Mouse (Mus musculus) heart, adult 11 months (tissue): ENCODE measurements around the gene Gm6377.

ENCODE experiments used
- DNase-seq: peaks from one replicate; pipeline ENCODE4 v3.0.0; 2022

Gene Gm6377

DNA sequence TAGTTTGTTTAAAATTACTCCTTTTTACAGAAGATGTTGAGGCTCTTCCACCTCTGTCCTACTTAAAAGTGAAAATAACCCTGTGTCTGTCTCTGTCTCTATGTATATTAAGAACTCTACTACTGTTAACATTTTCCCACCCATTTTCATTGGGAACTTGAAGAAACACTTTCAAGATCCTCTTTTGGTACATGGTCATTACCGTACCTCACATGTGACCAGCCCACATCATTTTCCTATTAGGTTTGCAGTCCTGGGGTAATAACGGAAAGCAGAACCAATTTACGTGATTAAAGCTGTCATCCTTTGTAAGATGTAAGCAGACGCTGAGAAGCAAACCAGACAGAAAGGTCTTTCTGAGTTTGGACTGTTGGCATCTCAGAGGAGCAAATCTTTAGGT is at the start of gene Gm6377:
Gene Gm6377 (plus strand): TSS at position 289 of the 400 bp plus-strand sequence.
- peak; percentile 87 for DNase-seq

GRCm38 (mm10) chrX:109147108-109147507 is 49.4 kb upstream of the Gm6377 start:
- DNase-seq = no peak

DNA sequence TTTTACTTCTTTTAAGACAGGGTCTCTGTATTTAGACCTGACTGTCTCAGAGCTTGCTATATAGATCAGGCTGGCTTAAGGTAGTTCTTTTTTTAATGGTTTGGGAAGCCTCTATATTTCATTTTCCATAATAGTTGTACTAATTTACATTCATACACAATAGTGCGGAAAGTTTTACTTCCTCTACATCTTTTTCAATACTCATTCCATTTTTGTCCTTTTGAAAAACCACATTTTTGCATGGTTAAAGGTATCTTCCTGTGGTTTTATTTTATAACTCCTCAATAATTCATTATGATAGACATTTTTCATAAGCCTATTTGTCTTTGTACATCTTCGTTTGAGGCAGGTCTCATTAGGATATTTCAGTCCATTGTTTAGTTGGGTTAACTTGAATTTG is 45.3 kb upstream of the Gm6377 start:
- DNase-seq = no peak

DNA sequence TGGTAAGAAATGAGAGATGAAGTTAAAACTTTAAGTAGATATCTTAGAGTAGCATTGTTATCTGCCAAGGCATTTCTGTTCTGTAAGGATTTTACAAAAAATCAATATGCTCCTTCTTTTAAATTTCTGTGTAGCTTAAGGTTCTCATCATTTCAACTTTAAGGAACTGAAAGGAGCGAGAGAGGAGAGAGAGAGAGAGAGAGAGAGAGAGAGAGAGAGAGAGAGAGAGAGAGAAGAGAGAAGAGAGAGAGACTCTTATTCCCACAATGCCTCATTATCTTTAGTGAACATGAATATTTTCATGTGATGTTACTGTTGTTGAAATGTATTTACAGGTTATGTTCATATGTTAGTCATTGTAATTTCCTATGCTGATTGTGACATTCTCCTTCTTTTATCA is 36.2 kb upstream of the Gm6377 start:
- no peak for DNase-seq

DNA sequence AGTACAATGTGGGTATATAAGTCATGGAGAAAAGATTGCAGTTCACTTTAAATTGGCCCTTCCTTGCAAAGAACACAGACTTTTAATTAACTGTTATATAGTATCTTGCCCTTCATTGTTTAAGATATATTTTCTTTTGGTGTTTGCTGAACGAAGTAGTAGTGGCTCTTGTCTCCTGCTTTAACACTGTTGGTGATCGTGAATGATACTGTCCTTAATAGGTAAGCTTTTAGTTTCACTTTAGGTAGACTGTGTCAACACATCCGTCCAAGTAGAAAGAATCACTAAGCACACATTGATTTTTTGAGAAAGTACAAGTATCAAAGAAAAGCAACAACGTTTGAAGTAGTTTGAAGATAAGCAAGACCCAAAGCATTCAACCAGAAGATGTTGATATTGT is 35.7 kb upstream of the Gm6377 start:
- DNase-seq = no peak

DNA sequence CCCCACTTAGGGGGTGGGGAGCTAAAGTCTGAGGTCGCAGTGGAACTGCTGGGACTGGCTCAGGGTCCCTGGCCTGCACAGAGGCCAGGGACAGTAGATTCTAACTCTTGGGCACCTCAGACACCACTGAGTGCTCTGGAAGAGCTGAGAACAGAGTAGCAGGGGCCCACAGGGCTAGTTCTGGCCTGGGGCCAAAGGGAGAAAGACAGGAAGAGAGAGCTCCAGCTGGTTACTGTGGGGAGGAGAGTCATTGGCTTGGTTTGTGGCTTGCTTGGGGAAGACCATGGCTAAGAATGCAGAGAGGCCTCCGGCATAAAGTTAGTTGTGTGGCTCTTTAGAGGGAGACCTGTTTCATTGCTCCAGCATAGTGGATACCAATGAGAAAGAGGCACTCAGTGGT is 21.5 kb upstream of the Gm6377 start:
- DNase-seq = peak; percentile 87

DNA sequence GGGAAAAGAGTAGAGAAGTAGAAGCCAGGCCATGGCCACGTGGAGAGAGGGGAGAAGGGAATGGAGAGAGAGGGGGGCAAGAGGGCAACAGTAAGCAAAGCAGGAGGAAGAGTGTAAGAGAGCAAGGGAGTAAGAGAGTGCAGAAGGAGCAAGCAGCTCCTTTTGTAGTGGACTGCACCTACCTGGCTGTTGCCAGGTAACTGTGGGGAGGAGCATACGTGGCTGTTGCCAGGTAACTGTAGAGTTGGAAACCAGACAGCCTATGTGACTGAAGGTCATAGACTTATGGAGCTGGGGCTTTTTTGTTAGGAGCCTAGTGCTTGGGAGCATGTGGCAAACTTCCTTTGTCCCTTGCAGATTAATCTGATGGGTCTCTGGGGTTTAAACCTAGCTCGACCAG is 21.1 kb upstream of the Gm6377 start:
- no peak for DNase-seq

DNA sequence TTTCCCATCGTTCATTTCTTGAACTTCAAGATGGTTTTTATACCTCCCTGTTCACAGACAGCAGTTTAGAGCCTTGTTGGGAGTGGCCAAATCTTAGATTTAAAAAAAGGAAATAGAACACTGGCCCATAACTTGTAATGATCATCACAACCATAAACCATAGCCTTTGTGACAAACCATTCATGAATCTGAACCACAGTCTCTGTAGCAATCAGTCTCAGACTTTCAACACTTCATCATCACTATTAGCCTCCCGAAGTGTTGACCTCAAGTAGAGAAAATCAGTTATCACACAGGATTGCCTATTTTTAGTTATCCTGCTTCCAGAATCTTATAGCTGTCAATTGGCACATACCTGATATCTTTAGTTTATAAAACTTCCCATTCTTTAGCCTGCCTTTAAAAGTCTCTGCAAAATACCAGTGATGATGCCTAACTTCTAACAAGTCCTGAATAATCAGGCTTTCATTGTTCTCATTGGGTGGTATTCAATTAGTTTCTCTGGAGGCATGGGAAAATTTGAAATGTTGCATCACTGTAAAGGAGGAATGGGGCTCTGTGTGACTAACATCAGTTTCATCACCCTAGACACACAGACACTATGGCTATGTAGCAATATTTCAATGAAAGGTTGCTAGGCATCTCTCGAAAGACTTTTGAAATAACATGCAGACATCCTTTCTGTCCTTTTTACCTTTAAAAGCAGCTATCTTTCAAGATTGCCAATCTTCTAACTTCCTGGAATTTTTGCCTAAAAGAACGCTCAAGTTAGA is 11.7 kb upstream of the Gm6377 start:
- no peak for DNase-seq

DNA sequence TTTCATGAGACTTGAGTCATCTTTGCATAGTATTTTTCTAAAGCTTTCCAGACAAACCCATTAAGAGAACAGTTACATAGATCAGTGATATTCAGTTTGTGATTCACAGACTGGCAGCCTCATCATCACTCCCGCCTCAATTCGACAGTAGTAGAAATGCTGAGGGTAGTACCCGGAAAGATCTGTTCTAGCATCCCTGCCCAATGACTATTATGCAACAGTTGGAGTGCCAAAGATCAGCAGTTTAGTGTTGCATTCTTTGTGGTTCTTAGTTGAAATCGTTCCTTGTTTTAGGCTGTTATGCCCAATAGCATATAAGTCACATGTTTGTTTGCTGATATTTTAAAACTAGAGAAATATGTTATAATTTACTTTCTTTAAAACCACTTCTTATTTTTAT is 6.9 kb upstream of the Gm6377 start:
- DNase-seq = peak; percentile 84

- DNase-seq = peak; percentile 97
Measured at GRCm38 (mm10) chrX:109190969-109191368, 5.6 kb upstream of the Gm6377 start.

GRCm38 (mm10) chrX:109191436-109191835 is 5.1 kb upstream of the Gm6377 start:
- peak; percentile 97 for DNase-seq

- no peak for DNase-seq
Measured at GRCm38 (mm10) chrX:109207843-109208242, 11.3 kb downstream of the Gm6377 start.

- no peak for DNase-seq
Measured at GRCm38 (mm10) chrX:109228720-109229119, 32.2 kb downstream of the Gm6377 start.

GRCm38 (mm10) chrX:109235383-109236036 is 39.0 kb downstream of the Gm6377 start:
- DNase-seq = no peak

- DNase-seq = no peak
Measured at GRCm38 (mm10) chrX:109238163-109238562, 41.6 kb downstream of the Gm6377 start.
